Mouse (Mus musculus): Measurements from ENCODE around the gene Olfr1253. TPM values are rescaled to one million over a fixed set of nuclear protein-coding genes. Genes with fewer than 3 reads are reported as not detected.

Olfr1253 gene
- not detected in 2 replicates for polyA plus RNA-seq (2012; rRNA removed; ENCODE audit: low replicate concordance)

DNA sequence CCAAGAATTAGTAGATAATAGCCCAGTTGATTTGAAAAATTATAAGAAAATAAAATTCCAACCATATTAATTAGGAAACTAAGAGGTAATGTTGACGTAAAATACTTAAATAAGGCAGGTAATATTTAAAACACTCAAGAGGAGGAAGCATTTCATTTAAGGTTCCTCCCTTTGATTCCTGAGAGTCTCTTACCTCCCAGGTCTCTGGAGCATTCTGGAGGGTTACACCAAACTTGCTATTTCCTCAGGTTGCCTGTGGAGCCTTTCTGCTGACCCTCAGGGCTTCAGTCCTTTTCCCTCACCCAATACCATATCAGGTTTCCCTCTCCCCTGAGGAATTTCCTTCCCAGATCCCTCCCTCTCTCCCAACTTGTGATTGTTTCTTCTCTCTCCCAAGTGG is at the start of gene Olfr1253:
Olfr1253 (minus strand) TSS at position 101 of the 400 bp plus-strand sequence.

DNA sequence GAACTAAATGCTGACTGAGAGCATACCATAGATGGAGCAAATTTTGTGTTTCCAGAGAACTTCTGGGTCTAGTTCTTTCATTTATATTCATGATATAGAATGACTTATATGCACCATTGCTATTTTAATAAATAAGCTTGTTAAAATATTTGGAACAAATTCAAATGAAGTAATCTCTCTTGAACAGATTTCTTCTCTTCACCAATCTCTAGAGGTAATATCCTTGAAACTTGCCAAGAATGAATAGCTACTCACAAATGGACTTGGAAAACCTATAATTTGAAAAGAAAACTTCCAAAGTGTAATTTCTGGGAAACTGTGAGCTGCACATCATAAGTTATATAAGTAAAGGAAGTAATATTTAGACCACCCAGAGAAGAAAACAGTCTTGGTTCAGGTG is 36.6 kb upstream of the Olfr1253 start, which contains the start of gene Olfr1254:
Olfr1254 (minus strand) TSS at position 101 of the 400 bp plus-strand sequence.

DNA sequence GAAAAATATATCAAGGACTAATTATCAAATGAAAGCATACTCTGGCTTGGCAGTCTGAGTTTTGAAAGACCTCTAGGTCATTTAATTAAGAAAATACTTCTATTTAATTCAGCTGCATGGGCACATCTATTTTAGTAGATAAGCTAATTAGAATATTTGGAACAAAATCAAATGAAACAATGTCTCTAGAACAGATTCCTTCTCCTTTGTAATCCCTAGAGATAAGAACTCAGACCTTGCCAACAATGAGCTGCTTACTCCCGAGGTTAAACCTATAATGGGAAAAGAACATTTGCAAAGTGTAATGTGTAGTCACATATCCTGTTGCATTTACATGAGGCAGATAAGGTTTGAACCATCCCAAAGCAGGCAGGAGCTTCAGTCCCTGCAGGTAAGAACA is 32.0 kb downstream of the Olfr1253 start, which contains the start of gene Olfr1252:
Olfr1252 (minus strand) TSS at position 101 of the 400 bp plus-strand sequence.

Other genes with a start within 250 kb of the Olfr1253 start
- gene Olfr1243, start 225.6 kb downstream of the Olfr1253 start, polyA plus RNA-seq (2012; rRNA removed; ENCODE audit: low replicate concordance): not detected in 2 replicates
- gene Olfr1245, start 178.6 kb downstream of the Olfr1253 start, polyA plus RNA-seq (2012; rRNA removed; ENCODE audit: low replicate concordance): not detected in 2 replicates
- not detected in 2 replicates for gene Olfr1246, start 163.9 kb downstream of the Olfr1253 start, polyA plus RNA-seq (2012; rRNA removed; ENCODE audit: low replicate concordance)
- gene Olfr1247, start 143.0 kb downstream of the Olfr1253 start, polyA plus RNA-seq (2012; rRNA removed; ENCODE audit: low replicate concordance): not detected in 2 replicates
- gene Olfr1248, start 138.8 kb downstream of the Olfr1253 start, polyA plus RNA-seq (2012; rRNA removed; ENCODE audit: low replicate concordance): not detected in 2 replicates
- not detected in 2 replicates for gene Olfr1249, start 122.1 kb downstream of the Olfr1253 start, polyA plus RNA-seq (2012; rRNA removed; ENCODE audit: low replicate concordance)
- not detected in 2 replicates for gene Olfr1250, start 95.6 kb downstream of the Olfr1253 start, polyA plus RNA-seq (2012; rRNA removed; ENCODE audit: low replicate concordance)
- gene Olfr1251, start 85.2 kb downstream of the Olfr1253 start, polyA plus RNA-seq (2012; rRNA removed; ENCODE audit: low replicate concordance): not detected in 2 replicates
- gene Olfr1252, start 32.1 kb downstream of the Olfr1253 start, polyA plus RNA-seq (2012; rRNA removed; ENCODE audit: low replicate concordance): not detected in 2 replicates
- not detected in 2 replicates for gene Olfr1254, start 36.5 kb upstream of the Olfr1253 start, polyA plus RNA-seq (2012; rRNA removed; ENCODE audit: low replicate concordance)
- gene Olfr1255, start 55.0 kb upstream of the Olfr1253 start, polyA plus RNA-seq (2012; rRNA removed; ENCODE audit: low replicate concordance): not detected in 2 replicates
- gene Olfr1256, start 84.5 kb upstream of the Olfr1253 start, polyA plus RNA-seq (2012; rRNA removed; ENCODE audit: low replicate concordance): not detected in 2 replicates
- gene Olfr48, start 91.1 kb upstream of the Olfr1253 start, polyA plus RNA-seq (2012; rRNA removed; ENCODE audit: low replicate concordance): not detected in 2 replicates
- not detected in 2 replicates for gene Olfr1257, start 121.3 kb upstream of the Olfr1253 start, polyA plus RNA-seq (2012; rRNA removed; ENCODE audit: low replicate concordance)
- not detected in 2 replicates for gene Olfr1258, start 170.2 kb upstream of the Olfr1253 start, polyA plus RNA-seq (2012; rRNA removed; ENCODE audit: low replicate concordance)
- gene Olfr1259, start 191.6 kb upstream of the Olfr1253 start, polyA plus RNA-seq (2012; rRNA removed; ENCODE audit: low replicate concordance): not detected in 2 replicates
- gene Olfr1260, start 217.2 kb upstream of the Olfr1253 start, polyA plus RNA-seq (2012; rRNA removed; ENCODE audit: low replicate concordance): not detected in 2 replicates
- not detected in 2 replicates for gene Olfr1261, start 234.1 kb upstream of the Olfr1253 start, polyA plus RNA-seq (2012; rRNA removed; ENCODE audit: low replicate concordance)
- gene Olfr1262, start 243.1 kb upstream of the Olfr1253 start, polyA plus RNA-seq (2012; rRNA removed; ENCODE audit: low replicate concordance): not detected in 2 replicates

All from mammary gland, adult 2 months (tissue).